Mouse (Mus musculus): ENCODE data around the gene Atxn7l2.
"Not testable (repeated sequence)": the region's sequence is repeated elsewhere in the genome, so short reads cannot be mapped to it uniquely, and the experiment has no call there.

The Atxn7l2 gene

GRCm38 (mm10) chr3:108210771-108211139 lies at the start of gene Atxn7l2:
Gene Atxn7l2, minus strand, starts transcription at chr3:108210934.
- DNase-seq: no peak

- no peak for DNase-seq
Measured at GRCm38 (mm10) chr3:108259319-108259718, 48.6 kb upstream of the Atxn7l2 start.

GRCm38 (mm10) chr3:108257831-108258500 lies 47.2 kb upstream of the Atxn7l2 start:
- DNase-seq: no peak

GRCm38 (mm10) chr3:108256719-108257637 lies 46.2 kb upstream of the Atxn7l2 start, which contains the start of gene Psma5:
Gene Psma5, plus strand, starts transcription at chr3:108256926.
- peak; percentile 89 for DNase-seq

- DNase-seq: no peak
Measured at GRCm38 (mm10) chr3:108246857-108247256, 36.1 kb upstream of the Atxn7l2 start.

GRCm38 (mm10) chr3:108241243-108241839 lies 30.6 kb upstream of the Atxn7l2 start:
- no peak for DNase-seq

- DNase-seq: not testable (repeated sequence)
Measured at GRCm38 (mm10) chr3:108237474-108238102, 26.9 kb upstream of the Atxn7l2 start.

- DNase-seq: no peak
Measured at GRCm38 (mm10) chr3:108231646-108232045, 20.9 kb upstream of the Atxn7l2 start.

- DNase-seq: no peak
Measured at GRCm38 (mm10) chr3:108227521-108227920, 16.8 kb upstream of the Atxn7l2 start.

- no peak for DNase-seq
Measured at GRCm38 (mm10) chr3:108226558-108227350, 16.0 kb upstream of the Atxn7l2 start, which contains the start of gene Sypl2. Gene Sypl2, minus strand, starts transcription at chr3:108226648.

GRCm38 (mm10) chr3:108225711-108226557 lies 15.2 kb upstream of the Atxn7l2 start:
- DNase-seq: no peak

GRCm38 (mm10) chr3:108220661-108221060 lies 9.9 kb upstream of the Atxn7l2 start:
- no peak for DNase-seq

GRCm38 (mm10) chr3:108214734-108215133 lies 4.0 kb upstream of the Atxn7l2 start:
- DNase-seq: no peak

GRCm38 (mm10) chr3:108212406-108212805 lies 1.7 kb upstream of the Atxn7l2 start:
- DNase-seq: no peak

GRCm38 (mm10) chr3:108211845-108212244 lies 1.1 kb upstream of the Atxn7l2 start:
- DNase-seq: no peak

- DNase-seq: peak; percentile 92
Measured at GRCm38 (mm10) chr3:108209946-108210770, 576 bp downstream of the Atxn7l2 start.

GRCm38 (mm10) chr3:108209536-108209935 lies 1.2 kb downstream of the Atxn7l2 start:
- DNase-seq: no peak

GRCm38 (mm10) chr3:108209001-108209400 lies 1.7 kb downstream of the Atxn7l2 start:
- DNase-seq: no peak

- no peak for DNase-seq
Measured at GRCm38 (mm10) chr3:108206731-108207375, 3.9 kb downstream of the Atxn7l2 start.

- no peak for DNase-seq
Measured at GRCm38 (mm10) chr3:108205601-108206000, 5.1 kb downstream of the Atxn7l2 start.
